Mouse (Mus musculus): Measurements from ENCODE around the gene Elovl6.

DNA sequence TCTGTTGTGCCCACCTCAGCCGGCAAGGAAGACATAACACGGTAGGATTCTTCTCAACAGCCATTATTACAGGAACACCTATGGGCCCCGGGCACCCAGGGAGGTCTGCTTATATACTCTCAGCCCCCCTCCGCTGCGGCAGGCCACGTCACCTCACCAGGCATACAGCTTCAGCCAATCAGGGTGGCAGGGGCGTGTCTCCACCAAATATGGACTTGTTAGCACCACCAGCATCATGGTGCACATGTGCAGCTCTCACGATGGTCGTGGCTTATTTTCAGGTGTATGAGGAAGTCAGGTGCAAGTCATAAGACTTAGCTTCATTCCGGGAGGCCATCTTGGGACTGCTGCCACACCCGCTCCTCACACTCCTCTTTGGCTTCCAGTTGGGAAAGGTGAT lies 9.3 kb downstream of the Elovl6 start:
- TF ChIP-seq CTCF (IDR thresholded peaks at IDR 0.05; ENCODE audit: low read depth, low read length) (no peak), POLR2A (IDR thresholded peaks at IDR 0.05; ENCODE audit: borderline replicate concordance, low read depth, low read length) (no peak)
